Mouse (Mus musculus): ENCODE results near the gene Parg.
"Not testable (repeated sequence)": the region's sequence is repeated elsewhere in the genome, so short reads cannot be mapped to it uniquely, and the experiment has no call there.

The Parg gene

GRCm38 (mm10) chr14:32201791-32202451, at the start of gene Parg, which contains the start of gene Timm23:
Gene Parg, plus strand, starts transcription at chr14:32201949.
Gene Timm23, minus strand, starts transcription at chr14:32201898.
- DNase-seq (ENCODE audit: low read depth, low spot score), result peak; percentile 71

GRCm38 (mm10) chr14:32152243-32152965, 49.3 kb upstream of the Parg start:
- DNase-seq (ENCODE audit: low read depth, low spot score), result no peak

GRCm38 (mm10) chr14:32153156-32153555, 48.6 kb upstream of the Parg start:
- DNase-seq (ENCODE audit: low read depth, low spot score), result no peak

- DNase-seq (ENCODE audit: low read depth, low spot score), result no peak
These were observed 47.0 kb upstream of the Parg start for GRCm38 (mm10) chr14:32154758-32155157.

- no peak for DNase-seq (ENCODE audit: low read depth, low spot score)
These were observed 42.5 kb upstream of the Parg start for GRCm38 (mm10) chr14:32159150-32159670.

GRCm38 (mm10) chr14:32159690-32160246, 42.0 kb upstream of the Parg start, which contains the start of gene Ncoa4:
Gene Ncoa4, plus strand, starts transcription at chr14:32159865.
- peak; percentile 99 for DNase-seq (ENCODE audit: low read depth, low spot score)

- no peak for DNase-seq (ENCODE audit: low read depth, low spot score)
These were observed 41.2 kb upstream of the Parg start for GRCm38 (mm10) chr14:32160563-32160962.

- DNase-seq (ENCODE audit: low read depth, low spot score), result no peak
These were observed 40.5 kb upstream of the Parg start for GRCm38 (mm10) chr14:32161090-32161885.

- DNase-seq (ENCODE audit: low read depth, low spot score), result no peak
These were observed 39.5 kb upstream of the Parg start for GRCm38 (mm10) chr14:32162231-32162630.

GRCm38 (mm10) chr14:32163203-32163888, 38.4 kb upstream of the Parg start:
- no peak for DNase-seq (ENCODE audit: low read depth, low spot score)

GRCm38 (mm10) chr14:32164173-32165051, 37.3 kb upstream of the Parg start:
- no peak for DNase-seq (ENCODE audit: low read depth, low spot score)

GRCm38 (mm10) chr14:32165278-32166061, 36.3 kb upstream of the Parg start:
- peak; percentile 48 for DNase-seq (ENCODE audit: low read depth, low spot score)

GRCm38 (mm10) chr14:32166062-32166441, 35.7 kb upstream of the Parg start:
- no peak for DNase-seq (ENCODE audit: low read depth, low spot score)

GRCm38 (mm10) chr14:32166840-32167239, 34.9 kb upstream of the Parg start:
- no peak for DNase-seq (ENCODE audit: low read depth, low spot score)

GRCm38 (mm10) chr14:32167326-32167725, 34.4 kb upstream of the Parg start:
- DNase-seq (ENCODE audit: low read depth, low spot score), result no peak

- DNase-seq (ENCODE audit: low read depth, low spot score), result no peak
These were observed 33.0 kb upstream of the Parg start for GRCm38 (mm10) chr14:32168653-32169231.

GRCm38 (mm10) chr14:32170137-32170536, 31.6 kb upstream of the Parg start:
- no peak for DNase-seq (ENCODE audit: low read depth, low spot score)

- DNase-seq (ENCODE audit: low read depth, low spot score), result no peak
These were observed 26.4 kb upstream of the Parg start for GRCm38 (mm10) chr14:32175310-32175709.

GRCm38 (mm10) chr14:32176590-32176989, 25.2 kb upstream of the Parg start:
- not testable (repeated sequence) for DNase-seq (ENCODE audit: low read depth, low spot score)

Measured in retina, adult 2 months (tissue).